Mouse (Mus musculus): ENCODE measurements around the gene Fanci.

DNA sequence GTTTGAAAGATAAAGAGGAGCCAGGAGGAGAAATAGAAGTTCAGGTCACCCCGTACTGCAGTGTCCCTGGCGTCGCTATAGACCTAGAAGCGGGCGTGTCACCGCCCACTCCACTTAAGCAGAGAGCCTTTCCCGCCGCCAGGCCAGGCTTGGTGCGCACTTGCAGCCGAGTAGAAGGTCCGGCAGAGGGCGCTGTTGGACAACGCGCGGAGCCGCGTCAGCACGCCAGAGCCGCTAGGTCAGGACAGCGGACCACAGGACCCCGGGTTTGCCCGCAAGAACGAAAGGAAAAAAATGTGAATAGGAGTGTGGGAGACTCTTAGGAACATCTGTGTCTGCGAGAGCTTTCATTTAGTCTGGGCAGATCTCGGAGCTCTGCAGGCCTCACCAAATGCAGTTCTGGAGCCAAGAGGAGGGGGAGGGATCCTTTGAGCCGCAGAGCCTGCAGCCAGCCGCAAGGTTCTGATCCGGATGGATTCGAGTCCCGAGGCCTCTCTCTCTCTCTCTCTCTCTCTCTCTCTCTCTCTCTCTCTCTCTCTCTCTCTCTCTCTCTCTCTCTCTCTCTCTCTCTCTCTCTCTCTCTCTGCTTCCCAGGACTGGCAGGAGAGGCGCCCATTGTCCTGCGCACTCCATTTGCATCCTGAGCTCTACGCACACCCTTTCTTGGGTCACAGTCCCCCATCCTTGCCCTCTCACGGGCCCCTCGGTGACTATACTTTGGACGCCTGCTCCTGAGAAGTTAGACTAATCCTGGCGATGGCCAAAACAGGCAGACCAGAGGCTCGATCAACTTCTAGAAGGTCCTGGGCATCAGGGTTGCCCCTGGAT, 104.5 kb downstream of the Fanci start:
- TF ChIP-seq CTCF (IDR thresholded peaks at IDR 0.05; ENCODE audit: low read depth) (peak; percentile 96), EP300 (IDR thresholded peaks at IDR 0.05; ENCODE audit: low read depth) (no peak)
